Mouse (Mus musculus) neural tube, embryonic 15.5 days (tissue): ENCODE measurements at regions not wholly inside any gene's neighbourhood (a gene's known extent, or its start where the extent isn't known, plus 50 kb on each side); places are given as distances from the start of the nearest gene placed in this dataset.

ENCODE experiments used
- ATAC-seq: fragments of 200-750 bp; cut with Nextera tagmentation; 2 replicates; pipeline ENCODE4 v1.8.0; 2017; ENCODE audit warnings: mild to moderate bottlenecking, moderate TSS enrichment, moderate library complexity; ENCODE audit not compliant: low FRiP score
- H3K27ac ChIP-seq: fragments of 300-500 bp; sonication (generic); replicated peaks from 2 replicates; pipeline ENCODE4 v1.5.1; 2015; ENCODE audit warnings: mild to moderate bottlenecking, inconsistent platforms
- H3K27me3 ChIP-seq: fragments of 300-500 bp; sonication (generic); replicated peaks from 2 replicates; pipeline ENCODE4 v1.6.1; 2015; ENCODE audit warnings: inconsistent platforms
- H3K36me3 ChIP-seq: fragments of 300-500 bp; sonication (generic); 2 replicates; pipeline ENCODE4 v1.6.1; 2015; ENCODE audit warnings: inconsistent platforms
- H3K4me1 ChIP-seq: fragments of 300-500 bp; sonication (generic); 2 replicates; pipeline ENCODE4 v1.6.1; 2015; ENCODE audit warnings: inconsistent platforms
- H3K4me2 ChIP-seq: fragments of 300-500 bp; sonication (generic); 2 replicates; pipeline ENCODE4 v1.6.1; 2015; ENCODE audit warnings: inconsistent platforms, mild to moderate bottlenecking, moderate library complexity
- H3K4me3 ChIP-seq: fragments of 300-500 bp; sonication (generic); replicated peaks from 2 replicates; pipeline ENCODE4 v1.5.1; 2015; ENCODE audit warnings: mild to moderate bottlenecking, inconsistent platforms
- H3K9ac ChIP-seq: fragments of 300-500 bp; sonication (generic); replicated peaks from 2 replicates; pipeline ENCODE4 v1.6.1; 2015; ENCODE audit warnings: mild to moderate bottlenecking, inconsistent platforms
- H3K9me3 ChIP-seq: fragments of 300-500 bp; sonication (generic); replicated peaks from 2 replicates; pipeline ENCODE4 v1.6.1; 2016; ENCODE audit warnings: inconsistent platforms
- WGBS: fragments of 180-500 bp; shearing (Covaris S2); methylation state at CpG from one replicate; pipeline ENCODE4 v1.1.7; 2015; ENCODE audit warnings: mixed read lengths; 5-methylcytosine and 5-hydroxymethylcytosine counted together

DNA sequence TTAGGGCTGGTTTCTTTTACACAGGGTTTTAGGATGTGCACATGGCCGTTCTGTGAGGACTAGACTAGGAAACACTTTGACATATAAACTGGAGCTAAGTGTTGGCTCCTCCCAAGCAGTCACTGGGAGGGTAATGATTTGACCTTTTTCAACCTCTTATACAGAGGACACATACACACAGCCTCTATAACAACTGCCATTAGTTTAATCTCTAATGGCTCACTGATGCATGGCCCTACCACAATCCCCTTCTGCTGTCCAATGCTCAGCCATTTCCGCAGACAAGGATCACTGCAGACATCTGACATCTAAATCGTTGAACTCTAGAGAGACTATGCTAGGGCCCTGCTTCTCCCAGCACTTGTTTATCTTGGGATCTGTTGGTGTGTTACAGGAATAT is 481.5 kb downstream of the Etnk1 start:
- H3K9me3 ChIP-seq, result 0 out of 2 replicates have a peak, but pooled peaks cover 7% of the 10 kb centered on the region
- no peaks in the 10 kb centered on the region for H3K27me3 ChIP-seq
- no peaks in the 10 kb centered on the region for H3K36me3 ChIP-seq
- no peak overlapping the region for H3K4me2 ChIP-seq
- 86% methylated on average over 3 of the region's 3 CpGs for WGBS
- no peaks in the 10 kb centered on the region for H3K4me1 ChIP-seq
- no peak overlapping the region for H3K27ac ChIP-seq
- no peak for ATAC-seq
- H3K9ac ChIP-seq, result no peak overlapping the region
- H3K4me3 ChIP-seq, result no peak overlapping the region

GRCm38 (mm10) chr6:143656576-143656975 is 489.6 kb downstream of the Etnk1 start:
- H3K4me1 ChIP-seq, result no peaks in the 10 kb centered on the region
- no peak overlapping the region for H3K4me2 ChIP-seq
- H3K27ac ChIP-seq, result no peak overlapping the region
- 69% methylated on average over 5 of the region's 5 CpGs for WGBS
- no peaks in the 10 kb centered on the region for H3K27me3 ChIP-seq
- H3K9me3 ChIP-seq, result 0 out of 2 replicates have a peak, but pooled peaks cover 8% of the 10 kb centered on the region
- no peaks in the 10 kb centered on the region for H3K36me3 ChIP-seq
- ATAC-seq, result no peak
- no peak overlapping the region for H3K4me3 ChIP-seq
- no peak overlapping the region for H3K9ac ChIP-seq

DNA sequence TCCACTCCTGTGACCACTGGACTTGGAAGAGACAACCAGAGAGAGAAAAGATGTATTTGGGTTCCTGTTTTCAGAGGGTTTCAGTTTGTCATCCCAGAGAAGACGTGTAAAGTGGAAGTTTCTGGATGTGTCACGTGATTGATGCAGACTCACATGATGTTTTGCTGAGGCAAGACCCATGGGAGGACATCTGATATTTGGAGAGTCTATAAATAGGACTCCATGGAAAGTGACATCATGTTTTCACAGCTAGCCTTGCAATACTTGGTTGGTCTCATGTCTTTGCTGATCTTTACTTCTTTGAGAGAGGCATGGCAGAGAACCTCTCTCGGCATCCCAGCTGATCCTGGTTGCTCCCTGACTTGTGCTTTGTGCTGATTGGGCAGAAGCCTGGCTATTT is 493.8 kb downstream of the Etnk1 start:
- H3K36me3 ChIP-seq, result no peaks in the 10 kb centered on the region
- no peaks in the 10 kb centered on the region for H3K4me1 ChIP-seq
- WGBS, result 90% methylated on average over 3 of the region's 3 CpGs
- H3K4me3 ChIP-seq, result no peak overlapping the region
- no peak overlapping the region for H3K4me2 ChIP-seq
- H3K27ac ChIP-seq, result no peak overlapping the region
- H3K27me3 ChIP-seq, result no peaks in the 10 kb centered on the region
- ATAC-seq, result no peak
- H3K9ac ChIP-seq, result no peak overlapping the region
- no peaks in the 10 kb centered on the region for H3K9me3 ChIP-seq

DNA sequence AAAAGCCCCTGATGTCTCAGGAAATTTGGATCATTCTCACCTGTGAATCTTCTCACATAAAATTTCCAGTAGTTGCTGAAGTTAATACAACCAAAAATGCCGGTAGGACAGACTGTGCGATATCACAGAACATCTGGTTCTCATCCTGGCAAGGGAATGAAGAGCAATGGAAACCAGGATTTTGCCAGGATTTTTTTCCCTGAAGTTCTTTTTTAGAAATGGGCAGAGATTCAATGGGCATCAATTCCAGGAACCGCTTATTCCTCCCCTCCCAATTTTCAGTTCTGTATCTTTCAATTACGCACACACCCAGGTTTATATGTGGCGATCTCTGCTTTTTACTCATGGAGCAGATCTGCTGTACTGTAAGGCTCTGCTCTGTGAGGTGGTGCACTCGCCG is 496.3 kb downstream of the Etnk1 start:
- no peak for ATAC-seq
- H3K9ac ChIP-seq, result no peak overlapping the region
- 89% methylated on average over 7 of the region's 7 CpGs for WGBS

GRCm38 (mm10) chr6:143665374-143665773 is 498.4 kb downstream of the Etnk1 start:
- H3K9ac ChIP-seq, result no peak overlapping the region
- no peaks in the 10 kb centered on the region for H3K27me3 ChIP-seq
- H3K4me3 ChIP-seq, result no peak overlapping the region
- no peak overlapping the region for H3K4me2 ChIP-seq
- H3K36me3 ChIP-seq, result no peaks in the 10 kb centered on the region
- no peak for ATAC-seq
- no peaks in the 10 kb centered on the region for H3K4me1 ChIP-seq
- no peaks in the 10 kb centered on the region for H3K9me3 ChIP-seq
- H3K27ac ChIP-seq, result no peak overlapping the region
- 88% methylated on average over 12 of the region's 12 CpGs for WGBS

More for the DNA sequence above, 496.3 kb downstream of the Etnk1 start:
- H3K27me3 ChIP-seq, result no peaks in the 10 kb centered on the region
- no peaks in the 10 kb centered on the region for H3K36me3 ChIP-seq
- no peaks in the 10 kb centered on the region for H3K9me3 ChIP-seq
- H3K27ac ChIP-seq, result no peak overlapping the region
- no peak overlapping the region for H3K4me3 ChIP-seq
- H3K4me1 ChIP-seq, result no peaks in the 10 kb centered on the region
- H3K4me2 ChIP-seq, result no peak overlapping the region

- H3K27ac ChIP-seq, result no peak overlapping the region
- H3K4me2 ChIP-seq, result no peak overlapping the region
- no peak overlapping the region for H3K4me3 ChIP-seq
- no peaks in the 10 kb centered on the region for H3K27me3 ChIP-seq
- no peaks in the 10 kb centered on the region for H3K4me1 ChIP-seq
- H3K36me3 ChIP-seq, result no peaks in the 10 kb centered on the region
- H3K9me3 ChIP-seq, result no peaks in the 10 kb centered on the region
- H3K9ac ChIP-seq, result no peak overlapping the region
- 88% methylated on average over 4 of the region's 4 CpGs for WGBS
- no peak for ATAC-seq
Observed at GRCm38 (mm10) chr6:143668551-143668950, 501.5 kb downstream of the Etnk1 start.

DNA sequence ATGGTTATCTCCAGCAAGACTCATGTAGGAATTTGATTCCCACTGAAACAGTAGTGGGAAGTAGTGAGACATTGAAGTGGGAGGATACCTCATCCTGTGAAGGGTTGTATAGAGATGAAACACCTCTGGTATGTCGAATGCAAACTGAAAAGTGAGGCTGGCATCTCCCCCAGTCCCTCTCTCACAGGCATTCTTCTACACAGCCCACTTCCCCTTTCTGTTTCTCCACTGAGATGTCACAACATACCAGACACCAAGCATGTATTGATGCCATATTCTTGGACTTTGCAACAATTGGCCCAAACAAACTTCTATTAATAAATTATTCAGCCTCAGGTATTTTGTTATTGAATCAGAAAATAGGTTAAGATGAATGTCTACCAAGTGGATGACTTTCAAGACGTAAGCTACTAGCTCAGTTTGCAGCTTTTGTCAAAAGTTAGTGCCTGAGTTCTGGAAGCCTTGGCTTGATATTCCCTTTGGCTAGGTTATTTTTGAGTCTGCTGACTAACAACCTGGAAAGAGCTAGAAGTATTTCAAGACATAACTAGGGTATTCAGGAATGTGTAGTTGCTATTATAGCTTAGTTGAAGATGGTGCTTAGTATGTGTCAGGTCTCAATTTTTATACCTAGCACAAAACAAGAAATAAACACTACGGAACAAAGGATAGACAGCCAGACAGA is 502.6 kb downstream of the Etnk1 start:
- Histone ChIP-seq H3K9ac (no peak overlapping the region), H3K4me1 (no peaks in the 10 kb centered on the region), H3K27me3 (no peaks in the 10 kb centered on the region), H3K4me2 (no peak overlapping the region), H3K4me3 (no peak overlapping the region), H3K27ac (no peak overlapping the region), H3K36me3 (no peaks in the 10 kb centered on the region), H3K9me3 (no peaks in the 10 kb centered on the region)
- ATAC-seq, result no peak
- 82% methylated on average over 3 of the region's 3 CpGs for WGBS

DNA sequence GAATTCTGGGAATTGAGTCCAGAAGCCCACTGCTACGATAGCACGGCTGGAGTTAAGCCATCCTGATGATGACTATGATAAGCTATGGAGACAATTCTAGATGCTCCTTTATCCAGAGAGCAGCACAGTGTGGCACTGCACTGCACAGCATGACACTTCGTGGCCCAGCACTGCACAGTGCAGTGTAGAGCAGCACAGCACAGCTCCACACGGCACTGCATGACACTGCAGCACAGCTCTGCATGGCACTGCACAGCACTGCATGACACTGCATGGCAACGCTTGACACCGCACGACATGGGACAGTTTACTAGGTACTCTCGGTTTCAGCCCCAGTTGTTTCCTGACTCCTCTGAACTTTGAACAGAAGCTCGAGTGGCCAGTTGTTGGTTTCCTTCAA is 523.1 kb downstream of the Etnk1 start:
- Histone ChIP-seq H3K4me2 (no peak overlapping the region), H3K9ac (no peak overlapping the region), H3K36me3 (no peaks in the 10 kb centered on the region), H3K27ac (no peak overlapping the region), H3K27me3 (0 out of 2 replicates have a peak, but pooled peaks cover 2% of the 10 kb centered on the region), H3K4me3 (no peak overlapping the region), H3K4me1 (no peaks in the 10 kb centered on the region), H3K9me3 (no peaks in the 10 kb centered on the region)
- ATAC-seq, result no peak
- 91% methylated on average over 9 of the region's 9 CpGs for WGBS

- H3K27me3 ChIP-seq, result 0 out of 2 replicates have a peak, but pooled peaks cover 3% of the 10 kb centered on the region
- ATAC-seq, result no peak
- no peak overlapping the region for H3K27ac ChIP-seq
- no peaks in the 10 kb centered on the region for H3K36me3 ChIP-seq
- H3K4me3 ChIP-seq, result no peak overlapping the region
- H3K9me3 ChIP-seq, result no peaks in the 10 kb centered on the region
- no peaks in the 10 kb centered on the region for H3K4me1 ChIP-seq
- H3K4me2 ChIP-seq, result no peak overlapping the region
- WGBS, result 73% methylated on average over 6 of the region's 6 CpGs
- H3K9ac ChIP-seq, result no peak overlapping the region
Observed at GRCm38 (mm10) chr6:143690866-143691265, 523.8 kb downstream of the Etnk1 start.

GRCm38 (mm10) chr6:143697997-143698396 is 531.0 kb downstream of the Etnk1 start:
- Histone ChIP-seq H3K4me1 (no peaks in the 10 kb centered on the region), H3K27ac (no peak overlapping the region), H3K9me3 (no peaks in the 10 kb centered on the region), H3K4me3 (no peak overlapping the region), H3K4me2 (no peak overlapping the region), H3K27me3 (0 out of 2 replicates have a peak, but pooled peaks cover 3% of the 10 kb centered on the region), H3K9ac (no peak overlapping the region), H3K36me3 (no peaks in the 10 kb centered on the region)
- no peak for ATAC-seq
- WGBS, result 65% methylated on average over 6 of the region's 6 CpGs

DNA sequence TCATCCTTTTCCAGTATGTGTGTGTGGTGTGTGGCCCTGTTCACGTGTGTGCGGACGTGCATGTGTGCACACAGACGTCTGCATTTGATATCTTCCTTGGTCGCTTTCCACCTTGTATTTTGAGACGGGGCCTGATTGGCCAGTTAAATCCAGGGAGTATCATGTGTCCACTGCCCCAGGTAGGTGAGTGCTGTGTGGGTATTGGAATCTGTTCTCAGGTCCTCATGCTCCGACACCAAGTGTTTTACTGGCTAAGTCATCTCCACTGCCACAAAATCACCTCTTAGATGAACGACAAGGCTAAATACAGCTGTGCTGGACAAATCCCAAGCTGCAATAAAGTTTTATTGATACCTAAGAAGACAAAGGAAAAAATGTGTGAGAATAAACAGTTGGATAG is 537.0 kb downstream of the Etnk1 start:
- Histone ChIP-seq H3K9ac (no peak overlapping the region), H3K9me3 (no peaks in the 10 kb centered on the region), H3K4me2 (no peak overlapping the region), H3K27ac (no peak overlapping the region), H3K4me1 (peaks cover 7% of the 10 kb centered on the region; the same call in 1 of the 2 replicates), H3K4me3 (no peak overlapping the region), H3K36me3 (no peaks in the 10 kb centered on the region), H3K27me3 (no peaks in the 10 kb centered on the region)
- 81% methylated on average over 8 of the region's 8 CpGs for WGBS
- no peak for ATAC-seq

DNA sequence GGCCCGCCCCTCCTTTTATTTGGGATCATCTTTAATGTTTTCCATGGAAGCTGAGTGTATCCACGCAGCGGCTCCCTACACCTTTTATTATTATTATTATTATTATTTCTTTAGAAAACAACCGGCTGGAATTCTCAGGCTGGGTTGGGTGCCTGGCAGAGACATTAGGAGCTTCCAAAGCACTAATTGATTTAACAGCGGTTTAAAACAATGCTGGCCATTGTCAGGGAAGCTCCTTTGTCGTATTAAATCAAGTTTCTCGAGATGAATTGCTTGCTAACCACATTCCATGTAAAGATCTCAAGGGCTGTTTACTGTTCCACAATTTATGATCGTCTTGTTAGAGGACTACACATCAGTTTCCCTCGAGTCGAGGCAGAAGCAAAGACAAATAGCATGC is 539.4 kb downstream of the Etnk1 start:
- H3K9me3 ChIP-seq, result no peaks in the 10 kb centered on the region
- H3K27me3 ChIP-seq, result no peaks in the 10 kb centered on the region
- ATAC-seq, result no peak
- no peaks in the 10 kb centered on the region for H3K36me3 ChIP-seq
- no peak overlapping the region for H3K9ac ChIP-seq
- no peak overlapping the region for H3K4me3 ChIP-seq
- peaks cover 7% of the 10 kb centered on the region; the same call in 1 of the 2 replicates for H3K4me1 ChIP-seq
- H3K4me2 ChIP-seq, result no peak overlapping the region
- H3K27ac ChIP-seq, result no peak overlapping the region
- WGBS, result 18% methylated on average over 10 of the region's 10 CpGs
